Mouse (Mus musculus) hindbrain, embryonic 12.5 days (tissue): ENCODE measurements around the gene Amn1. TPM values are rescaled to one million over a fixed set of nuclear protein-coding genes. Genes with fewer than 3 reads are reported as not detected.

Experiments
- ATAC-seq: fragments of 200-750 bp; cut with Nextera tagmentation; 2 replicates; pipeline ENCODE4 v1.8.0; 2017; ENCODE audit warnings: moderate TSS enrichment; ENCODE audit not compliant: low FRiP score
- H3K27ac ChIP-seq: fragments of 300-500 bp; sonication (generic); 2 replicates; pipeline ENCODE4 v1.5.1; 2016; ENCODE audit warnings: mild to moderate bottlenecking
- H3K27me3 ChIP-seq: fragments of 300-500 bp; sonication (generic); 2 replicates; pipeline ENCODE4 v1.6.1; 2016; ENCODE audit warnings: mild to moderate bottlenecking
- H3K36me3 ChIP-seq: fragments of 300-500 bp; sonication (generic); 2 replicates; pipeline ENCODE4 v1.6.1; 2016; ENCODE audit warnings: mild to moderate bottlenecking
- H3K4me1 ChIP-seq: fragments of 300-500 bp; sonication (generic); 2 replicates; pipeline ENCODE4 v1.6.1; 2016
- H3K4me2 ChIP-seq: fragments of 300-500 bp; sonication (generic); replicated peaks from 2 replicates; pipeline ENCODE4 v1.6.1; 2016; ENCODE audit warnings: mild to moderate bottlenecking
- H3K4me3 ChIP-seq: fragments of 300-500 bp; sonication (generic); 2 replicates; pipeline ENCODE4 v1.5.1; 2016; ENCODE audit warnings: mild to moderate bottlenecking
- H3K9ac ChIP-seq: fragments of 300-500 bp; sonication (generic); 2 replicates; pipeline ENCODE4 v1.6.1; 2016; ENCODE audit warnings: mild to moderate bottlenecking, moderate library complexity
- H3K9me3 ChIP-seq: fragments of 300-500 bp; sonication (generic); replicated peaks from 2 replicates; pipeline ENCODE4 v1.6.1; 2016; ENCODE audit warnings: mild to moderate bottlenecking
- WGBS: fragments of 180-500 bp; shearing (Covaris S2); methylation state at CpG from one replicate; pipeline ENCODE4 v1.1.7; 2016; 5-methylcytosine and 5-hydroxymethylcytosine counted together
- polyA plus RNA-seq: library from polyadenylated mRNA; unstranded; fragments of >200 nt; fragmentation: Nextera tagmentation; extraction: Ambion mirVana; gene quantifications from 2 replicates; pipeline ENCODE4 v1.2.1, GENCODE M21; 2016

Gene Amn1
- polyA plus RNA-seq, 1 experiment from 2014 or later = 79.8 TPM

DNA sequence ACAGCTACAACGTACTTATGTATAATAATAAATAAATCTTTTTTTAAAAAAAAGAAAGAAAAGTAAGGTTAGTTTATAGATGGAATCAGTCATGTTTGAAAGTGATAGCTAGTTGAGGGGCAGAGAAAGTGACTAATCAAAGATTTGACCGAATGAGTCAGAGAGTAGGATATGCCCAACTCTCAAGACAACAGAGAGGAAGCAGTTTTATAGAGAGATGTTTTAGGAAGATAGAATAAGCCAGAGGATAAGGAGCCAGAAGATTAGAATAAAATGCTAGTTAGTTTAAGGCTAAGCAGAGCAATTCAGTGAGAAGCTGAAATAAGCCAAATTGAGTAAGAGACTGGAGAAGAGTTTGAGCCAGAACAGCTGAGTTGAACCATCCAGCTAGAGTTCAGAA lies 36.4 kb downstream of the Amn1 start:
- Histone ChIP-seq H3K9me3 (no peaks in the 10 kb centered on the region), H3K4me2 (no peak overlapping the region), H3K9ac (no peak overlapping the region), H3K36me3 (peaks cover 17% of the 10 kb centered on the region), H3K27me3 (no peaks in the 10 kb centered on the region), H3K27ac (no peak overlapping the region), H3K4me3 (no peak overlapping the region), H3K4me1 (no peaks in the 10 kb centered on the region)
- no peak for ATAC-seq
- 96% methylated on average over 2 of the region's 2 CpGs for WGBS

DNA sequence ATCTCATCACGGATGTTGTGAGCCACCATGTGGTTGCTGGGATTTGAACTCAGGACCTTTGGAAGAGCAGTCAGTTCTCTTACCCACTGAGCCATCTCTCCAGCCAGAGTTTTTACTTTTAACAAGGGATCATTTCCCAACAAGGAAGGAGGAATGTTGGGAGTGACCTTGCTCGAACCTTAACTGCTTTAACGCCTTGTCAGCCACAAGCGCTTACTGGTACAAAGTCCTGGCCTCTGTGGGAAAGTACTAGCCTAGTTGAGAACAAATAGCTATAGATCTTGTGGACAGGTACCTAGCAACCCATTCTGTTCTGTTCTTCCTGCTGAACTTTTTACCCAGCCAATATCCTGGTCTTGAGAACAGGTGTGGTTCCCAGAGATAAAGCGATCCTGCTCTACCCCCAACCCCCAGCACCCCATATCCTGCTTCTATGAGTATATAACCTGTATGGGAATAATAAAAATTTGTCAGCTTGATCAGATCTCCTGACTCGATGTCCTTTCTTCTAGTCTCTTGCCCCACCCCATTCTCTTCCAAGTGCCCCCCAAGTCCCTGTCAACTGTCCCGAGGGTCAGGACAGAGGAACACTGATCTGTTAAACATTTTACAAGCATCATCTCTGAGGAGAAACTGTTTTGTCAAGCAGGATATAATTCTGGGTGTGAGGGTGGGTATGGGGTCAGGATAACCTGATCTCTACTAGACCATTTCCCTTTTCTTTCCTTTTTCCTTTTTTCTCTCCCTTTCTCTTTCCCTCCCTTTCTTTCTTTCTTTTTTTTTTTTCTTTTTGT lies 39.9 kb downstream of the Amn1 start:
- Histone ChIP-seq H3K9ac (no peak overlapping the region), H3K27ac (no peak overlapping the region), H3K4me2 (no peak overlapping the region), H3K4me1 (no peaks in the 10 kb centered on the region), H3K4me3 (no peak overlapping the region), H3K36me3 (peaks cover 12% of the 10 kb centered on the region), H3K27me3 (no peaks in the 10 kb centered on the region), H3K9me3 (no peaks in the 10 kb centered on the region)
- WGBS = 88% methylated on average over 7 of the region's 7 CpGs
- no peak for ATAC-seq

DNA sequence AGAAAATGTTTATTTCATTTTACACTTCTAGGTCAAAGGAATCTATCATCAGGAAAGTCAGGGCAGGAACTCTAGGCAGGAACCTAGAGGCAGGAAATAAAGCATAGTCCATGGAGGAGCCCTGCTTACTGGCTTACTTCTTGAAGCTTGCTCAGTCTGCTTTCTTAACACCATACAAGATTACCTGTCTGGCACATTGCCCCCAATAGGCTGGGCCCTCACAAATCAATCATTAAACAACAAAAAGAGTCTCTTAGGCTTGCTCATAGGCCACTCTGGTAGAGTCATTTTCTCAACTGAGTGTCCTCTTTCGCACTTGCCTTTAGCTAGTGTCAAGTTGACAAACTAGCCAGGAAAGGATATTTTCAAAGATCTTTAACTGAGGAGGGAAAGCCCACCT lies 43.4 kb downstream of the Amn1 start:
- no peaks in the 10 kb centered on the region for H3K27me3 ChIP-seq
- no peak overlapping the region for H3K27ac ChIP-seq
- H3K4me3 ChIP-seq = no peak overlapping the region
- 100% methylated on average over 1 of the region's 1 CpGs for WGBS
- no peak overlapping the region for H3K9ac ChIP-seq
- H3K36me3 ChIP-seq = 0 out of 2 replicates have a peak, but pooled peaks cover 4% of the 10 kb centered on the region
- H3K4me1 ChIP-seq = peaks cover 3% of the 10 kb centered on the region
- no peak overlapping the region for H3K4me2 ChIP-seq
- H3K9me3 ChIP-seq = no peaks in the 10 kb centered on the region
- no peak for ATAC-seq

DNA sequence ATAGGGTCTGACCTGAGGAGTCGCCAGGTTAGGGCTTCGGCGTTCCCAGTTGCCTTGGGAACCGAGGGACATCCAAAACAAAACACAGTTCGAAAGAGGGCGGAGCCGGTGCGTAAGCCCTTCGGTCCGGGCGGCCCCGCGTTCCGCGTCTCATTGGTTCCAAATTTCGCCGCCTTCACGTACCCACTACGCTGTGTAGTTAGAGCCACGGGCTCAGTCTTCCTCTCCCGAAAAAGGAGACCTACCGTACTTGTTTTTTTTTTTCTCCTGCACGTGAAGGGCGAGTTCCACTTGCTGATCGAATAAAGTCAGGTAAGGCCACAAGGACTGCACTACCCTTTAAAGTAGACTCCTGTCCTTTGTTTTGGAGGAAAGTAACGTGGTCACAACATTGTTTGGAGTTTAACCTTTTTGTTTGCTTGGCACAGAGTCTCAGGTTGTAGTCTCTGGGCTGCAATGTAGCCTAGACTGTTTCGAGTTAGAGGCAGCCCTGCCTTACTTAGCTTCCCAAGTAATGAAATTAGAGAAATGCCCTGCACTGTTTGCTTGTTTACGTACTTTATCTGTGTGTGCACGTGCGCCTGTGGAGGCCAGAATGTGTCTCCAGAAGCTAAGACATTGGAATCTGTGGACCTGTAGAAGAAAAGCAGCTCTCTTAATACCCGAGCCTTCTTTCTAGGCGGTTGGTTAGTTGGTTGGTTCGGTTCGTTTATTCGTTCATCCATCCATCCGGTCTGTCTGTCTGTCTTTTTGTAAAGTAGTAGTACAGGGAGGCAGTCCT lies 46.9 kb downstream of the Amn1 start:
- peak; percentile 89 for ATAC-seq
- no peaks in the 10 kb centered on the region for H3K27me3 ChIP-seq
- H3K27ac ChIP-seq = no peak overlapping the region
- H3K9me3 ChIP-seq = no peaks in the 10 kb centered on the region
- peak overlapping the region; percentile 41 for H3K4me3 ChIP-seq
- H3K4me2 ChIP-seq = peak overlapping the region; percentile 65
- WGBS = 6% methylated on average over 36 of the region's 36 CpGs
- peaks cover 3% of the 10 kb centered on the region for H3K4me1 ChIP-seq
- 0 out of 2 replicates have a peak, but pooled peaks cover 4% of the 10 kb centered on the region for H3K36me3 ChIP-seq
- H3K9ac ChIP-seq = peak overlapping the region; percentile 56

DNA sequence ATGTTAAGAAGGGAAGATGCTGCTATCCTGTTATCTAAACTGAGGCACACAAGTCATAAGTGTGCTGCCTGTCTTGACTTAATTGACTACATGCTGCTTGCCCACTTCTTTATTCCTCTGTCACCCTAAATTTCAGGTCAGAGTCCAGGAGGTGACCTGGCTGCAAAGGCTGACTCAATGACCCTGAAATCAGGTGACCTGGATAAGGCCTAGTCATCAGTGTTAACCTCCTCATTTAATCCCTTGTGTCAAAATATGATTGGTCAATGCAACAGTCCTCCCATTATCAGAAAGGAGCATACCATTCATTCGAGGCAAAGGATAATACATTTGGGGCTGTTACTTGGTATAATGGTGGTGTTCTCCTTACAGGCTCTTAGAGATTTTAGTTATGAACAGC lies 49.0 kb downstream of the Amn1 start, which contains the start of gene Etfbkmt:
Etfbkmt (plus strand) TSS at position 379 of the 400 bp plus-strand sequence.
- WGBS = 72% methylated on average over 1 of the region's 1 CpGs
- no peaks in the 10 kb centered on the region for H3K9me3 ChIP-seq
- no peaks in the 10 kb centered on the region for H3K27me3 ChIP-seq
- H3K4me1 ChIP-seq = peaks cover 3% of the 10 kb centered on the region
- no peak within 1 kb of the TSS for H3K4me2 ChIP-seq
- ATAC-seq = no peak
- no peak within 1 kb of the TSS for H3K4me3 ChIP-seq
- no peaks in the 10 kb centered on the region for H3K36me3 ChIP-seq
- no peak within 1 kb of the TSS for H3K9ac ChIP-seq
- no peak within 1 kb of the TSS for H3K27ac ChIP-seq

DNA sequence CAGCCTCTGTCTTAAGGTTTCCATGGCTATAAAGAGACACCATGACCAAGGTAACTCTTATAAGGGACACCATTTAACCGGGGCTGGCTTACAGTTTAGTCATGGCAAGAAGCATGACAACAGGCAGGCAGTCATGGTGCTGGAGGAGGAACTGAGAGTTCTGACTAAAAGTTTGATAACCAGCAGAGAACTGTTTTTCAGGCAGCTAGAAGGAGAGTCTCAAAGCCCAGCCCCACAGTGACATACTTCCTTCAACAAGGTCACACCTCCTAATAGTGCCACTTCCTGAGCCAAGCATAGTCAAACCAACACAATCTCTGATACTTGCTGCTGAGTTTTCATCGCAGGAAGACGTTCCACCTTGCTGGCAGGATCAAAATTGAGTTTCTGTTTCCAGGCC lies 49.5 kb downstream of the Amn1 start:
- Histone ChIP-seq H3K27me3 (no peaks in the 10 kb centered on the region), H3K4me2 (no peak overlapping the region)
- WGBS = 94% methylated on average over 3 of the region's 3 CpGs

DNA sequence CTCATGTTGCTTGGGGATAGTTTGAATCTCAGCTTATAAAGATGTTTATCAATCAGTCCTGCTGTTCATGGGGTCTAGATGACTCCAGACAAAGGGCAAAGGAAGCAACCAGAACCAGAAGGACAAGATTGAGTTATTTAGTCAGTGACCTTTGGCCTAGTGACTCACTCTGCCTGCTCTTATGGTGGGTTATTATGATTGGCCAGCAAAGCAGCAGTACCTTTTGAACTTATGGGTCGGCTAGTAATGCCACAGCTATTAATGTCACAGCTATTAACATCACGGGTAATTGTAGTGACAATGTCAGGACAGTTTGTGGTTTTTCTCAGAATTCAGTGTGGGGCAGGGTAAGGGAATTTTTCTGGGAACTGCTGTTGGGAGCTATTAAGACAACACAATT lies 50.6 kb downstream of the Amn1 start:
- H3K4me3 ChIP-seq = no peak overlapping the region
- 80% methylated on average over 2 of the region's 2 CpGs for WGBS
- H3K9ac ChIP-seq = no peak overlapping the region
- no peak for ATAC-seq
- H3K9me3 ChIP-seq = no peaks in the 10 kb centered on the region
- H3K4me2 ChIP-seq = no peak overlapping the region
- no peak overlapping the region for H3K27ac ChIP-seq
- no peaks in the 10 kb centered on the region for H3K27me3 ChIP-seq
- peaks cover 3% of the 10 kb centered on the region for H3K4me1 ChIP-seq
- no peaks in the 10 kb centered on the region for H3K36me3 ChIP-seq

More for the DNA sequence above, 49.5 kb downstream of the Amn1 start:
- Histone ChIP-seq H3K4me1 (peaks cover 3% of the 10 kb centered on the region), H3K4me3 (no peak overlapping the region), H3K36me3 (no peaks in the 10 kb centered on the region), H3K9me3 (no peaks in the 10 kb centered on the region), H3K9ac (no peak overlapping the region), H3K27ac (no peak overlapping the region)
- no peak for ATAC-seq

DNA sequence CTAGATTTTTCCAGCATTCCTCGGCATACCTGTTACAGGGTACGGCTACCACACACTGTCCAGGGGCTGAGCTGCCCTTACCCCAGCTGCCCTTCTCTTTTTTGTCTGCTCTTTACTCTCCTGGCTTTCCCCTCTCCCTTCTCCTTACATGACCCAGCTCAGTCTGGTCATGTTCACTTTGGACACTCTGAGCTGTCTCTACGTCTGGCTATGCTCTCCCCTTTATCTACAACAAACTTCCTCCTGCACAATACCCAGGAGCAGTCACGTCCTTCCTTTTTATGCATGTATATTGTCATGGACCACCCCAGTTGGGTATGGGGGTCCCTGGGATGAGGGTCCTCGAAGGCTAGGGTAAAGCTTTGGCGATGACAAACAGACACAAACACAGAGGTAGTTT lies 52.9 kb downstream of the Amn1 start:
- Histone ChIP-seq H3K9me3 (no peaks in the 10 kb centered on the region), H3K4me1 (no peaks in the 10 kb centered on the region), H3K36me3 (no peaks in the 10 kb centered on the region), H3K4me2 (no peak overlapping the region), H3K27me3 (no peaks in the 10 kb centered on the region), H3K4me3 (no peak overlapping the region), H3K27ac (no peak overlapping the region), H3K9ac (no peak overlapping the region)
- WGBS = 83% methylated on average over 6 of the region's 6 CpGs
- no peak for ATAC-seq

DNA sequence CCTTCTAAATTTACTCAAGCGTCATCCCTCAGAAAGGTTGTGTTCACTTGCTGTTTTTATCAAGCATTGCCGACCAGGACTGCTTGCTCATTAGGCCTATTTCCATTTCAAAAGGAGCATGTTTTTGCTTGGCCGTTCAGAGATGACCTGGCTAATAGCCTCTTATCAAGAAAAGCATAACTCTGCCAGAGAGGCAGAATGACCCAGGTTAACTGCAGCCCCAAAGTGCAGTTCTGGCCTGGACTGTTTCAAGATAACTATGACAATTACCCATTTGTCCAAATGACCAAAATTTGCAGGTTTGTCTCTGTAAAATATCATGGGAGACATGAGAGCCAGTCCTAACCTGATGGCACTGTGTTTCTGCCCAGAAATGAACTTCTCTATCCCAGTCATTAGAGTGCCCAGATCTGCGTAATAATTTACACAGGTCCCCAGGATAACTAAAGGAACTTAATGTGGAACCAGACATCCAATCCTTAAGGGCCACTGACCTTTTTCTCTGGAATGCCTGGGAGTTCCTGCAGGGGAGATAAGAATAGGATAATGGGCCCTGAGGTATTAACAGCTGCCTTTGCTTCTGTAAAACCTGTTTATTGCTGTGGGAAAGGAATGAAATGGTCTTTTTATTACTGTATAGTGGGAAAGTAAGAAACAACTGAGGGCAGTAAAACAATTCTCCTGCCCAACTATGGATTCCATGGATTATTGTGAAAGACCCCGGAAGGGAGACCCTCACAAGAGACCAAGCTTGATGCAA lies 53.9 kb downstream of the Amn1 start:
- no peak overlapping the region for H3K9ac ChIP-seq
- H3K4me3 ChIP-seq = no peak overlapping the region
- H3K27me3 ChIP-seq = no peaks in the 10 kb centered on the region
- no peaks in the 10 kb centered on the region for H3K9me3 ChIP-seq
- 27% methylated on average over 5 of the region's 5 CpGs for WGBS
- no peaks in the 10 kb centered on the region for H3K4me1 ChIP-seq
- H3K27ac ChIP-seq = no peak overlapping the region
- H3K36me3 ChIP-seq = no peaks in the 10 kb centered on the region
- H3K4me2 ChIP-seq = no peak overlapping the region
- ATAC-seq = no peak

DNA sequence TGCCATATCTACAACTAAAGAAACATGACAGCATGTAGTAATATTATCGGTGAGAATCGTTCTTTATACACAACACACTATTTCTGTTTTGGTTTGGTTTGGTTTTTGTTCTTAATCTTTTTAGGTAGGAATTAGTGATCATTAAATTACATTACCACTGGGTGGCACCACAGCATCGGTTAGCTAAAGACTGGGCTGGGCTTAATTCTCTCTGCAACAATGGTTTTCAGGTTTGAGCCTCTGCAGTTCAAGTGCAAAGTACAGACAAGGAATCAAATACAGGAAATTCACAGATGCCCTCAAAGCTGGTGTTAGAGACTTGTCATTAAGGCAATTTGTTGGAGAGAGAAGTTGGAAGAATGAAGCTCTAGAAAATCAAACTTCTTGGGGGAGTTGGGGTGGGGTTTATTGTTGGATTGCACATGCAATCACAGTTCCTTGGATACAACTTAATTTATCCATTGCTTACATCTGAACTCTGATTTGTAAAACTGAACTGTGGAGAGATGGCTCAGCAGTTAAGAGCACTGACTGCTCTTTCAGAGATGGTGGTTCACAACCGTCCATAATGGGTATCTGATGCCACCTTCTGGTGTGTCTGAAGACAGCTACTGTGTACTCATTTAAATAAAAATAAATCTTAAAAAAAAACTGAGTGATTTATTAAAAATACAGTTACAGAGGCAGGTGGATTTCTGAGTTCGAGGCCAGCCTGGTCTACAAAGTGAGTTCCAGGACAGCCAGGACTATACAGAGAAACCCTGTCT lies 56.0 kb downstream of the Amn1 start:
- Histone ChIP-seq H3K36me3 (no peaks in the 10 kb centered on the region), H3K4me2 (no peak overlapping the region), H3K9me3 (no peaks in the 10 kb centered on the region), H3K27ac (no peak overlapping the region), H3K27me3 (no peaks in the 10 kb centered on the region), H3K4me3 (no peak overlapping the region), H3K4me1 (no peaks in the 10 kb centered on the region), H3K9ac (no peak overlapping the region)
- 37% methylated on average over 5 of the region's 5 CpGs for WGBS
- ATAC-seq = 0 out of 2 replicates have a peak, but pooled peaks have one; percentile 60

DNA sequence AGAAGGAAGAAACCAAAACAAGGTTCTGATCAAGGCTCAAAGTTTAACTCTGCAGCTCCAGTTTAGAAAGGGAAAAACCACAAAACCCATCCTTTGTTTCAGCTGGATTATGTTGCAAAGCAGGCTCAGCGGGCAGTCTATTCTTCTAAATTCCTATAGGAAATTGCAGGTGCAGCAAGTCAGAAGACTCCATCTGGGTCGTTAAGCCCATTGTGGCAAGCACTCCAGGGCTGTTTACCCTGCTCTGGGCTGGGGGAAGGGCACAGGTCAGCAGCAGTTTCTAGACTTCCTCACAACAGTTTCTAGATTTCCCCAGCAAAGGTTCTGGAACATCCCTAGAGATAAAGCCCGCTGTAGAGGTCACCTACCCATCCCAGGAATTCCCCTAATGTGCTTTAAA lies 57.4 kb downstream of the Amn1 start:
- Histone ChIP-seq H3K9ac (no peak overlapping the region), H3K36me3 (no peaks in the 10 kb centered on the region), H3K4me3 (no peak overlapping the region), H3K4me2 (no peak overlapping the region), H3K27me3 (no peaks in the 10 kb centered on the region), H3K27ac (no peak overlapping the region), H3K9me3 (no peaks in the 10 kb centered on the region), H3K4me1 (no peaks in the 10 kb centered on the region)
- ATAC-seq = no peak
- 12% methylated on average over 3 of the region's 3 CpGs for WGBS
